Mouse (Mus musculus): ENCODE measurements around the gene Ifi27l2a.

DNA sequence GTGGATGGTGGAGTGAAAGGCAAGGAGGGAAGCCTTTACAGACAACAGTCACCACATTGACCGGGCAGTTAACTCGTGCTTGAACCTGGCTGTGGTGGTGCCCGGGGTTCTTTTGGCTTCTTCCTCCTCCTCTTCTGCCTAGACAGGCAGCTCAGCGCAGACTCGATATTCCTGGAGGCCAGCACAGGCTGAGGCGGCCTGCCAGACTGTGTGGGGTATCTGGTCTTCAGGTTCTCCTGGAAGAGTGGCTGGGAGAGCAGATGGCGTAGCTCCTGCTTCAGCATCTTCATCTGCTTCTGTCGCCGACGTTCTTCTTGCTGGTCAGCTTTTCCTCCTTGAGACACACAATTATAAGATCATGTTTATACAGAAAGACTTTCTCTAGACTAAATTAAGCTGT is 35.3 kb downstream of the Ifi27l2a start:
- TF ChIP-seq POLR2A (IDR thresholded peaks at IDR 0.05; ENCODE audit: low read depth, low read length) (no peak), CTCF (conservative IDR thresholded peaks at IDR 0.05; ENCODE audit: insufficient read depth, insufficient read length, low read depth, low read length) (no peak)
